Mouse (Mus musculus): ENCODE results near the gene Ffar1. TPM values are rescaled to one million over a fixed set of nuclear protein-coding genes. Genes with fewer than 3 reads are reported as not detected.

Gene Ffar1
- polyA plus RNA-seq, 1 experiment: 17.0 TPM

DNA sequence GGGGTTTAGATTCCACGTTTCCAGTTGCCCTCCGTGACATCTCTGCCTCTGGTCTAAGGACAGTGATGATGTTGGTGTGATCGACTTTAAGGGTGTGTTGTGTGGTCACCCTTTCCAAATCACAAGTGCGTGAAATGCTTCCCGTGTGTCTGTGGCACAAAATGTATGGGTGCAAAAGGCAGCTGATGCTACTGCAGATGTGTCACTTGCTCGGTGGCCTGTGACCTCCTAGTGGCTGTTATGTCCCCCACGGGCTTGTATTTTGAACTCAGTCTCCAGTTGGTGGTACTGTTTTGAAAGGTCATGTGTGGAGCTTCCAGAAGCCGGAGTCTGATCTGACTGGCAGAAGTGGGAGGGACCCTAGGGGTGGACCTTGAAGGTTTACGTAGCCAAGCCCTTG is 30.4 kb upstream of the Ffar1 start:
- TF ChIP-seq POLR2A (IDR thresholded peaks at IDR 0.05; ENCODE audit: low read depth, low read length): no peak
- TF ChIP-seq CTCF (IDR thresholded peaks at IDR 0.05; ENCODE audit: extremely low read depth, insufficient read depth, insufficient read length, insufficient replicate concordance): no peak
- peaks cover 59% of the 10 kb centered on the region for H3K4me1 ChIP-seq (ENCODE audit: control insufficient read depth, insufficient read depth, insufficient read length)
- no peaks in the 10 kb centered on the region for H3K27me3 ChIP-seq (ENCODE audit: control insufficient read depth, insufficient read depth, low read length)
- DNase-seq (ENCODE audit: low read depth in 1 of 2, low spot score in 2 of 2): no peak
- H3K36me3 ChIP-seq (ENCODE audit: control insufficient read depth, insufficient read depth, low read length): no peaks in the 10 kb centered on the region
- 66% methylated on average over 9 of the region's 9 CpGs for WGBS
- H3K27ac ChIP-seq (ENCODE audit: insufficient read depth, low read length): peak overlapping the region; percentile 94
- H3K4me3 ChIP-seq (ENCODE audit: extremely low read depth, insufficient read depth, insufficient read length): no peak overlapping the region

DNA sequence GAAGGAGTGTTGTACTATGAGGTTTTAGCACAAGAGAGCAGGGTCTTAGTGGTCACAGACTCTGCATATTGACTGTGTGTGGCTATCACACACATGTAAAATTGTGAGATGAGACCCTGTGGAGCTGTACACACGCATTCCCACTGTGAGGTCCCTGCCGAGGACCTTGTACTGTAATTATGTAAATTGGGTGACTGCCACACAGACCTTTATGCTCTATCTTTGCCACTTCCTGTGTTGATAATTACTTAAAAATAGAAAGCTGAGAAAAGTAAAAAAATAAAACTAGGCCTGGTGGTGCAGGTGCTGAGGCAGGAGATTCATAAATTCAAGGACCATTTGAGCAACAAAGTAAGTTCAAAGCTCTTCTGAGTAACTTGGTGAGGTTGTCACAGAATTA is 29.3 kb upstream of the Ffar1 start:
- Histone ChIP-seq H3K4me1 (ENCODE audit: control insufficient read depth, insufficient read depth, insufficient read length) (peaks cover 67% of the 10 kb centered on the region), H3K4me3 (ENCODE audit: extremely low read depth, insufficient read depth, insufficient read length) (no peak overlapping the region), H3K36me3 (ENCODE audit: control insufficient read depth, insufficient read depth, low read length) (no peaks in the 10 kb centered on the region), H3K27me3 (ENCODE audit: control insufficient read depth, insufficient read depth, low read length) (no peaks in the 10 kb centered on the region), H3K27ac (ENCODE audit: insufficient read depth, low read length) (peak overlapping the region; percentile 94)
- TF ChIP-seq CTCF (IDR thresholded peaks at IDR 0.05; ENCODE audit: extremely low read depth, insufficient read depth, insufficient read length, insufficient replicate concordance) (no peak), POLR2A (IDR thresholded peaks at IDR 0.05; ENCODE audit: low read depth, low read length) (peak; percentile 57; the same call in 1 of the 2 replicates)
- DNase-seq (ENCODE audit: low read depth in 1 of 2, low spot score in 2 of 2): no peak
- 7% methylated on average over 2 of the region's 2 CpGs for WGBS

DNA sequence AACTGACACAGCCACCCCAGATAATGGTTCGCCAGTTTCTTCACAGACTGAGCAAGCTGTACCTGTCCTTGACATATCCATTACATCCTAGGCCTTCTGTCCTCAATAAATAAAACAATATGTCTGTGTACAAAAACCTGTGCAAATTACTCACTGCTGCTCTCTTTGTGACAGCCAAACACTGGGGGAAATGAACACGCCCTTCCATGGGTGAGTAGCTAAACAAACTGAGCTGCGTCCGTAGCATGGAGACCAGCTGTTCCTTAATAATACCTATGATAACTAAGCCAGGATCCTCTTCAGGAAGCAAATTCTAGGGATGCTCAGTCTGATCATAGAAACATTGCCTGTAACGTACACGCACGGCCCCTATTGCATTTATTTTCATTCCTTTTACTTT is 27.4 kb upstream of the Ffar1 start:
- 63% methylated on average over 7 of the region's 7 CpGs for WGBS

DNA sequence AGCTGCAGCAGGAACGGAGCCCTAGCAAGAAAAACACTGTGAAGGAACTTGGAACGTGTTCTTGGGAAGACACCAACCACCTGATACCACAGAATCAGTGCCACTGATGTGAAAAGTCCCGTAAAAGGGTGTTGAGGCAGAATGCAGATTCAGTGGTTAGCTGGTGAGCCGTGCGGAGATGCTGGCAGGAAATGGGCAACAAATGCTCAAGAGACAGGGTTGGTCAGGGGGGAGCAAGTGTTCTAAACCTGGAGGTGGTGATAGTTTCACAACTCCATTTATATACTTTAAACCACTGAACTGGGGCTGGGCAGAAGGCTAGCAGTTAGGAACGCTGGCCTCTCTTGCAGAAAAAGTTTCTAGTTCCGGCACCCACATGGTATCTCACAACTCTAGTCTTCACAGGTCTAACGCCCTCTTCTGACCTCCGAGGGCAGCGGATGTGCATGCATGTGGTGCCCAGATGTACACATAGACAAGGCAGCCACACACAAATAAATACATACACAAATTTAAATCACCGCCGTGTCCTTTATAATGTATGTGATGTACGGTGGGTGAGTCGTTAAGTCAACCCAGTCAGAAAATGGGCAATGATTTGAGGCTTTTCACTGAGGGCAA is 26.3 kb upstream of the Ffar1 start:
- no peaks in the 10 kb centered on the region for H3K36me3 ChIP-seq (ENCODE audit: control insufficient read depth, insufficient read depth, low read length)
- peak; percentile 76 to 81 for DNase-seq (ENCODE audit: low read depth in 1 of 2, low spot score in 2 of 2)
- 15% methylated on average over 14 of the region's 14 CpGs for WGBS
- peak overlapping the region; percentile 29; the same call in 1 of the 2 replicates for H3K4me3 ChIP-seq (ENCODE audit: extremely low read depth, insufficient read depth, insufficient read length)
- H3K27me3 ChIP-seq (ENCODE audit: control insufficient read depth, insufficient read depth, low read length): no peaks in the 10 kb centered on the region
- H3K4me1 ChIP-seq (ENCODE audit: control insufficient read depth, insufficient read depth, insufficient read length): peaks cover 62% of the 10 kb centered on the region
- peak overlapping the region; percentile 96 for H3K27ac ChIP-seq (ENCODE audit: insufficient read depth, low read length)
- no peak; the same call in 1 of the 2 replicates for TF ChIP-seq POLR2A (IDR thresholded peaks at IDR 0.05; ENCODE audit: low read depth, low read length)
- TF ChIP-seq CTCF (IDR thresholded peaks at IDR 0.05; ENCODE audit: extremely low read depth, insufficient read depth, insufficient read length, insufficient replicate concordance): no peak

More for the DNA sequence above, 27.4 kb upstream of the Ffar1 start:
- no peak for DNase-seq (ENCODE audit: low read depth in 1 of 2, low spot score in 2 of 2)
- TF ChIP-seq CTCF (IDR thresholded peaks at IDR 0.05; ENCODE audit: extremely low read depth, insufficient read depth, insufficient read length, insufficient replicate concordance) (no peak), POLR2A (IDR thresholded peaks at IDR 0.05; ENCODE audit: low read depth, low read length) (no peak)
- H3K27ac ChIP-seq (ENCODE audit: insufficient read depth, low read length): peak overlapping the region; percentile 84
- H3K4me3 ChIP-seq (ENCODE audit: extremely low read depth, insufficient read depth, insufficient read length): no peak overlapping the region
- no peaks in the 10 kb centered on the region for H3K27me3 ChIP-seq (ENCODE audit: control insufficient read depth, insufficient read depth, low read length)
- peaks cover 67% of the 10 kb centered on the region for H3K4me1 ChIP-seq (ENCODE audit: control insufficient read depth, insufficient read depth, insufficient read length)
- no peaks in the 10 kb centered on the region for H3K36me3 ChIP-seq (ENCODE audit: control insufficient read depth, insufficient read depth, low read length)

DNA sequence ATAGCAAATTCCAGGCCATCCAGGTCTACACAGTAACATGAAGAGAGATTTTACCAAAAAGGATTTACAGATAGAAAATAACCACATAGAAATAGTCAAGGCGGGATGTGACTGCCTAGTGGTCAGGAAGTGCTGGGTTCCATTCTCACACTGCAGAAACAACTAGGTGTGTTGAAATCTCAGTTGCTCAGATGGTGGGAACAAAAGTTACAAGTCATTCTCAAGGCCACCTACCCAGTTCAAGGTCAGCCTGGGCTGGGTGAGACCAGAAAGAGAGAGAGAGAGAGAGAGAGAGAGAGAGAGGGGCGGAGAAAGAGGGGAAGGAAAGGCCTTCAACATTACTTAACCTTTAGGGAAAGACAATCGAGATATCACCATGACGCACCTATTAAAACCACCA is 25.5 kb upstream of the Ffar1 start:
- TF ChIP-seq POLR2A (IDR thresholded peaks at IDR 0.05; ENCODE audit: low read depth, low read length) (no peak), CTCF (IDR thresholded peaks at IDR 0.05; ENCODE audit: extremely low read depth, insufficient read depth, insufficient read length, insufficient replicate concordance) (no peak)
- peaks cover 55% of the 10 kb centered on the region for H3K4me1 ChIP-seq (ENCODE audit: control insufficient read depth, insufficient read depth, insufficient read length)
- peak overlapping the region; percentile 96 for H3K27ac ChIP-seq (ENCODE audit: insufficient read depth, low read length)
- WGBS: 37% methylated on average over 4 of the region's 4 CpGs
- DNase-seq (ENCODE audit: low read depth in 1 of 2, low spot score in 2 of 2): no peak
- H3K4me3 ChIP-seq (ENCODE audit: extremely low read depth, insufficient read depth, insufficient read length): no peak overlapping the region
- no peaks in the 10 kb centered on the region for H3K36me3 ChIP-seq (ENCODE audit: control insufficient read depth, insufficient read depth, low read length)
- no peaks in the 10 kb centered on the region for H3K27me3 ChIP-seq (ENCODE audit: control insufficient read depth, insufficient read depth, low read length)

DNA sequence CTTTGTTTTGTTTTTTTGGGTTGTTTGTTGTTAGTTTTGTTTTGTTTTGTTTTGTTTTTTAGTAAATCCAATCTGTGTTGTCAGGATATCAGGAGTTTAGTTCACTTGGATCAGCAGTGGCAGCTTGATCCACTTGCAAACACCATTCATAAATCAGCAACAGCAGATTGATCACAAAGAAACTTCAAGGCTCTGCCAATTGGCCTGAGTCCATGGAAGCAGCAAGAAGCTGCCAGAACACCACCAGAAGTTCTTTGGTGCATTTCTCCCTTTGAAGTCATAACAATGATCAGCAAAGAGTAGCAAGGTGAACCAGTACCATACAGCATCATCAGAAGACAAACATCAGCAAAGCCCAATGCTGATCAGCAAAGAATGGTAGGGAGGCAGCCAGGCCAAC is 22.7 kb upstream of the Ffar1 start:
- H3K27ac ChIP-seq (ENCODE audit: insufficient read depth, low read length): no peak overlapping the region
- no peak for TF ChIP-seq POLR2A (IDR thresholded peaks at IDR 0.05; ENCODE audit: low read depth, low read length)
- no peak for TF ChIP-seq CTCF (IDR thresholded peaks at IDR 0.05; ENCODE audit: extremely low read depth, insufficient read depth, insufficient read length, insufficient replicate concordance)
- peaks cover 47% of the 10 kb centered on the region for H3K4me1 ChIP-seq (ENCODE audit: control insufficient read depth, insufficient read depth, insufficient read length)
- DNase-seq (ENCODE audit: low read depth in 1 of 2, low spot score in 2 of 2): no peak
- no peaks in the 10 kb centered on the region for H3K27me3 ChIP-seq (ENCODE audit: control insufficient read depth, insufficient read depth, low read length)
- H3K4me3 ChIP-seq (ENCODE audit: extremely low read depth, insufficient read depth, insufficient read length): no peak overlapping the region
- H3K36me3 ChIP-seq (ENCODE audit: control insufficient read depth, insufficient read depth, low read length): 0 out of 2 replicates have a peak, but pooled peaks cover under 1% of the 10 kb centered on the region

DNA sequence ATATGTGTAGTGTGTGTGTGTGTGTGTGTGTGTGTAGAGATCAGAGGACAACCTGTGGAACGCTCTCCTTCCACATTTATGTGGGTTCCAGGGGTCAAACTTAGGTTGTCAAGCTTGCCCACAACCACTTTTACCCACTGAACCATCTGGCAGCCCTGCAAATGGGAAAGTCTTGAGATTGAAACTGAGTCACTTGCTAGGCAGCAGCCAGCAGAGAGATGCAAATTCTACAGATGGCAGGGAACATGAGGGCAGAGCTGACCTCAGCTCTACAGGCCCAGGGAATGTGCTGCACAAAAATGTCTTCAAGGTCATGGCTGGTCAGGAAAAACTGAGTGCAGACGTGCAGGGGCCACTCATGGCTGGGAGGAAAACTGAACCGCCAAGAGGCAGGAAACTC is 20.0 kb upstream of the Ffar1 start:
- Histone ChIP-seq H3K27me3 (ENCODE audit: control insufficient read depth, insufficient read depth, low read length) (no peaks in the 10 kb centered on the region), H3K36me3 (ENCODE audit: control insufficient read depth, insufficient read depth, low read length) (peaks cover 15% of the 10 kb centered on the region; the same call in 1 of the 2 replicates), H3K4me1 (ENCODE audit: control insufficient read depth, insufficient read depth, insufficient read length) (peaks cover 34% of the 10 kb centered on the region; the same call in 1 of the 2 replicates), H3K27ac (ENCODE audit: insufficient read depth, low read length) (peak overlapping the region; percentile 45; the same call in 1 of the 2 replicates), H3K4me3 (ENCODE audit: extremely low read depth, insufficient read depth, insufficient read length) (no peak overlapping the region)
- no peak for TF ChIP-seq CTCF (IDR thresholded peaks at IDR 0.05; ENCODE audit: extremely low read depth, insufficient read depth, insufficient read length, insufficient replicate concordance)
- TF ChIP-seq POLR2A (IDR thresholded peaks at IDR 0.05; ENCODE audit: low read depth, low read length): no peak
- no peak for DNase-seq (ENCODE audit: low read depth in 1 of 2, low spot score in 2 of 2)
- WGBS: 62% methylated on average over 3 of the region's 3 CpGs

Measured in spleen, adult 2 months (tissue).